Mouse (Mus musculus): ENCODE data around the gene Gabbr1. TPM values are rescaled to one million over a fixed set of nuclear protein-coding genes. Genes with fewer than 3 reads are reported as not detected.
A peak's percentile ranks its signal among the peaks of the same experiment; 100 is the strongest.

Gene Gabbr1
- total RNA-seq, 1 experiment from 2014 or later: 1.3 TPM

DNA sequence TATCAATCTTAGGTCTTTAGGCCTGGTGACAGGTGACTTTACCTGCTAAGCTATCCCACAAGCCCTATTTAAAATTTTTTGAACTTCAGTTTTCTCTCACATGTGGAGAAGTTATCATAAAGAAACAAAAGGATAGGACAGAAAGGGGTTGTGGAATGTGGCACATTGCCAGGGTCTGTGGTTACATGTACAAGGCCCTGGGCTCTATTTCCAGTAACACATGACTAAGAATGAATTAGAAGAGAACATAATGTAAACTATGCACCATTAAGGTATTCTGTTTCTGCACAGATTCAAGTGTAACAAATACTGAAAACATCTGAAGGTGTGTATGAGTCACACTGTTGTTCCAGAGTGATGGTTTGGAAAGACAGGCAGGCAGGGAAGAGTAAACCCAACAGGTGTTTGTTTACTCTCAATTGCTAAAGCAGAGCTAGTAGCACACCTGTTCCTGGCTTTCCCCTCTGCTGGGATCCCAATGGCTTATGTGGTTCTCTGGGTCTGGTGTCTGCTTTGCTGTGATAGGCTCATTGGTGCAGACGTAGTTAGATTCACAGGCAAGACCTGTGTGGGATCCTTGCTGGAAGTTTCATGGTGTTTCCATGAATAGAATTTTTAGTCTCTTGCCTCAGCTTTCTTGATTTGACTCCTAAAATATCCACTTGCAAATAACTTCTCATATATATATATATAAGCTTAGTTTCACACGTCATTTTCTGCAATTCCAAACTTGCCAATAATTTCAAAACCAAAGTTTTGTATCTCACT lies 6.5 kb upstream of the Gabbr1 start:
- peak; percentile 52; the same call in 1 of the 2 replicates for ATAC-seq (replicated peaks; ENCODE audit: low read depth, poor library complexity, severe bottlenecking)

DNA sequence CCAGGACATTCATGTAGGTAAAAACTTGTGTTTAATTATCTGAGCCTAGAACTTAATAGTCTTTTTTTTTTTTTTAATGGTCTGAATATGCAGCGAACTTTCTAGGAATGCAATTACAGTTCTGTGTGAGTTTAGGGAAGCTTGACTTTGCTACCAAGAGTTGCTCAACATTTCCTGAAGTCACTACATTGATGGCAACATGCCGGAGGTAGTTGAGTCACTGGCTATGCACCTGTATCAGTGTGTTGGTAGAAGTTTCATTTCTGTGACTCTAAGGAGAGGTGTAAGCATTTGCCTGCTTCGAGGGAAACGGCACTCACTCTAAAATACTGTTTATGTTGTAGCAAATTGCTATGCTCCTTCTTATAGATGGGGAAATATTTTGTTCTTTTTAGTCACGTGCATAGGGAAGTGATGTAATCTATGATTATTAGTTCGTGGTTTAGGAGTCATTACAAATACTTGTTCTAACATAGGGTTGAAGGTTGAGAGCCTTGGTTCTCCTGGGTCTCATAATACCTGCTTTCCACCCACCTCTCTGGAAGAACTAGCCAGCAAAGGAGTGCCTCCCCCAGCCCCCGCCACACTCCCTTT lies 1.0 kb upstream of the Gabbr1 start:
- peak; percentile 41 for ATAC-seq (replicated peaks; ENCODE audit: low read depth, poor library complexity, severe bottlenecking)

DNA sequence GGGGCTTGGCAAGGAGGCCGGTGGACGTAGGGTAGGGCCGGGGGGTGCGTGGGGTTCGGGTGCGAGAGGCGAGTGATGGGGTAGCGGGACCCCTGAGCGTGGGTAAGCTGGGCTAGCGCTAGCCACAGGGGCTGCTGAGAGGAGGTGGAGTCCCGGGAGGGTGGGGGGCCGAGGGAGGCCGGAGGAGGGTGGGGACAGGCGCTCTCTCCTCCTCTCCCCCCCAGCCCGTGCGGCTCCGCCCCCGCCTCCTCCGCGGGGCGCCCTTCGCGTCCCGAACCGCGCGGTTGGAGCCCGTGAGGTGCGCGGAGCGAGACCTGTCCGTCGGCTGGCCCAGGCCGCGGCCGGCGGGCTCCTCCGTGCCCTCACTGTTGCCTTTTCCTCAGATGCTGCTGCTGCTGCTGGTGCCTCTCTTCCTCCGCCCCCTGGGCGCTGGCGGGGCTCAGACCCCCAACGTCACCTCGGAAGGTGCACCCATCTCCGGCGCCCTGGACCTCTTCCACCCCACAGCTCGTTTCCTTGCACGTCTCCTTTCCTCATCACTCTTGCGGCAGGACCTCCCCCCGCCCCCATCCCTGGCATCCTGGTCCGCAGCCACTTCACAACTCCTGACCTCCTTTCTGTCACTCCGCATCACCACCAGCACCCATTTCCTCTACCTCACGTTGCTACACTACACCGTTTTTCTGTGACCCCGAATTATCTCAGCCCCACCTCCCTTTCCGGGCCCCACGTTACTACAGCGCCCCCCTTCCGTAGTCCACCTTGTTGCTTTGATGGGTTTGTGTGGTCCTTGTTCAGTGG lies 746 bp downstream of the Gabbr1 start:
- ATAC-seq (replicated peaks; ENCODE audit: low read depth, poor library complexity, severe bottlenecking): peak; percentile 20

DNA sequence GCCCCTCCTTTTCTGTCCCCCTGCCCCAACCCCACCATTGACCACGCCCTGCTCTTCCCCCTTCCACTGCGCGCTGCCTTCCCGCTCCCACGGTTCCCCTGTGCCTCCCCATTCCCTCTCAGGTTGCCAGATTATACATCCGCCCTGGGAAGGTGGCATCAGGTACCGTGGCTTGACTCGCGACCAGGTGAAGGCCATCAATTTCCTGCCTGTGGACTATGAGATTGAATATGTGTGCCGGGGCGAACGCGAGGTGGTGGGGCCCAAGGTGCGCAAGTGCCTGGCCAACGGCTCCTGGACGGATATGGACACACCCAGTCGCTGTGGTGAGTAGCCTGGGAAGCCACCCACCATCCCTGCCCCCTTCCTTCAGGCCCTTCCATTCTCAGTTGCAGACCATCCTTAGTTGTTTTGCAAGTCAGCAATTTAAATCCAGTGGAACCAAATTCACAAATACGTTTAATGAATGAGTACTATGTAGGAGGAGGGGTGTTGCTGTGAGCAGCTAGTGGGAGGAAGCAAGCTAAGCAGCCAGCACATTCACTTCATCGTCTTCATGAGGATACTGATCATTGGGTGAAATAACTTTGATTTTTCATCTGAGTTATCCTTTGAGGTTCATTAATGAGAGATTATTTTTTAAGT lies 1.7 kb downstream of the Gabbr1 start:
- no peak for ATAC-seq (replicated peaks; ENCODE audit: low read depth, poor library complexity, severe bottlenecking)

DNA sequence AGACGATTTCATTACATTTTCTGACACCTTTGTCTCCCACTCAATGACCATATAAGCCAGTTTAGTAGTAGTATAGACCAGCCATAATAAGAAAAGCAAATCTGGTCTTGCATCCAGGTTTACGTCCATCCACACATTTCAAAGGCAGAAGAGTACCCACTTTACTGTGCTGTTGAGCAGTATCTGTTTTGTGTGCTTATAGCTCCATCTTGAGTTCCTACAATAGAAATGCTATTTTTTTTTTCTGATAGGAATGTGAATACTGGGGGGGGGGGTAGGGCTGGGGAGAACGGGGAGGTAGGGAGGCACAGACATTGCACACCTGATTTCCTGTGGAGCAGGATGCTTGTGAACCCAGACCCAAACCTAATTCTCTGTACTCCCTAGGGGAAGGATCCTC lies 2.2 kb downstream of the Gabbr1 start:
- ATAC-seq (replicated peaks; ENCODE audit: low read depth, poor library complexity, severe bottlenecking): 0 out of 2 replicates have a peak, but pooled peaks have one; percentile 10

DNA sequence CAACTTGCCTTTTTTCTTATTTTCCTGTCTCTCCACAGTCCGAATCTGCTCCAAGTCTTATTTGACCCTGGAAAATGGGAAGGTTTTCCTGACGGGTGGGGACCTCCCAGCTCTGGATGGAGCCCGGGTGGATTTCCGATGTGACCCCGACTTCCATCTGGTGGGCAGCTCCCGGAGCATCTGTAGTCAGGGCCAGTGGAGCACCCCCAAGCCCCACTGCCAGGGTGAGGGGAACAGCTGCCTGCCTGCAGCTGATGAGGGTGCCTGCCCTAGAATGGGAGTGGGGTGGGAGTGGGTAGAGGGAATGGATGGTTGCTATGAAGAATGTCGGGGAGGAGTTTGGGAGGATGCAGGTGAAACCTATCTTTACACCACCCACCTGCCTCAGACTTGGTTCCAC lies 2.6 kb downstream of the Gabbr1 start:
- no peak for ATAC-seq (replicated peaks; ENCODE audit: low read depth, poor library complexity, severe bottlenecking)

DNA sequence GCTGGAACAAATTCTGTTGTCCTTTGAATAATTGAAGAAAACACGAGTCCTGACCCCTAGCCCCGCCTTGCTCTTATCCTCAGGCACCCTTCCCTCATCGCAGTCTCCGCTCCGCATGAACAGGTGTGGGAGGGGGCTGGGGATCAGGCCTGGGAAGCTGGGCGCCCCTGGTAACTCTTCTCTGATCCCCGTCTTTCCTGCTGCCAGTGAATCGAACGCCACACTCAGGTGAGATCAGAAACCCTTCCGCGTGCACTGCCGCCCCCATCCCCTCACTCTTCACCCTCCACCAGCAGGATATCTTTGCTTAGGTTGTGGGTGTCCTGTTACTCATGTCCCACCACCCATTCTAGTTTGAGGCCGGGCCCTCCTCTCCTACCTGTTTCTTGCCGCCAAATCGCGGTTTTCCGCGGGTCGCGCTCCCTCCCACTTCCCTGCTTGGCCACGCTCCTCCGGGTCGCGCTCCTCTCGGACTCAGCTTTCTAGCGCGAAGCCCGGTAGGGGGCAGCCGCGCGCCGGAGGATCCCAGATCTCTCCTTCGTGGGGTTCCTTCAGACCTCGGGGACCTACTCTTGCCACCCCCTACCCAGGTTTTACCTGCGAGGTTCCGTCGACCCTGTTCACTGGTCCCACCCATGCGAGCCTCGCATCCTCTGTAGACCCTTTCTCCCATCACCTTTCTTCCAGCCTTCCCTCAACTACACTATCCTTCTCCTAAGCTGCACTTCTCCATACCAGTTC lies 4.0 kb downstream of the Gabbr1 start:
- ATAC-seq (replicated peaks; ENCODE audit: low read depth, poor library complexity, severe bottlenecking): 0 out of 2 replicates have a peak, but pooled peaks have one; percentile 27

DNA sequence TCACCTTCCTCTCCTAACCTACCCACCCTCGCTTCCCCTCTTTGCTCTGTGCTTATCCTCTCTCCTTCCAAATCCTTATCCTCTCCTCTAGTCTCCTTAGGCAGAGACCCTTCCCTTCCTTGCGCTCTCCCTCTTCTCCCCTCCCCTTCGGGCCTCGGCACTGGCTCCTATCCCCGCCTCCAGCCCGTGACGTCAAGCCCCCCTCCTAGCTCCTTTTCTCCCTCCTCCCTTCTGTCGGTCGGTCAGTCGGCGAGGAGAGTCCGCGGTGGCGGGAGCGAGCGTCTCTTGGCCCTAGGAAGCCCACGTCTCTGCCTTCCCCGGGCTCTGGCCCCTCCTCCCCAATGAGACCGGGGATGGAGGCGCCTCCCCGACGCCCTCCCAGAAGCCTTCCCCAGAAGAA lies 4.6 kb downstream of the Gabbr1 start:
- peak; percentile 12; the same call in 1 of the 2 replicates for ATAC-seq (replicated peaks; ENCODE audit: low read depth, poor library complexity, severe bottlenecking)

DNA sequence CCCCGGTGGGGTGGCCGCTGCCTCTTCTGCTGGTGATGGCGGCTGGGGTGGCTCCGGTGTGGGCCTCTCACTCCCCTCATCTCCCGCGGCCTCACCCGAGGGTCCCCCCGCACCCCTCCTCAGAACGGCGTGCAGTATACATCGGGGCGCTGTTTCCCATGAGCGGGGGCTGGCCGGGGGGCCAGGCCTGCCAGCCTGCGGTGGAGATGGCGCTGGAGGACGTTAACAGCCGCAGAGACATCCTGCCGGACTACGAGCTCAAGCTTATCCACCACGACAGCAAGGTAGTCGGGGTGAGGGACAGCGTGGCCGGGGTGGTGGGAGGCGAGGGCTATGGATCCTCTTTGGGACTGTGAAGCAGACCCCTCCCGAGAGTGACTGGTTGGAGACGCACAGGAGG lies 5.1 kb downstream of the Gabbr1 start:
- ATAC-seq (replicated peaks; ENCODE audit: low read depth, poor library complexity, severe bottlenecking): no peak

DNA sequence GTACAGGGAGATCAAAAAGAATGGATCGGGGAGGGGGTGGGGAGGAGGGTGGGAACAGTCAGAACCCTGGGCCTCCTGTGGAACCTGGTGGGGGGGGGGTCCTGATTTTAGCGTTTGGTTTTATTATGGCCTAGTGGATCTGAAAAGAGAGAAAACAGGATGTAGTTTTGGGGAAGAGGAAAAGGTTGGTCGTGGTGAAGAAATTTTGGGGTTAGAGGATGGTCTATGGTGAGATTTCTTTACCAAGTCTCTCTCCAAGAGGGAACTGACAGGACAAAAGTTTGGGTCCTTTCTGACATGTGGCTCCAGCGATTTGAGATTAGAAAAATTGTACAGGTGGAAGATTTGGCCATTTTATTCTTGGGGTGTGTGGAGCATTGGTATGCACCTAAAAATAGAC lies 6.0 kb downstream of the Gabbr1 start:
- ATAC-seq (replicated peaks; ENCODE audit: low read depth, poor library complexity, severe bottlenecking): peak; percentile 33

DNA sequence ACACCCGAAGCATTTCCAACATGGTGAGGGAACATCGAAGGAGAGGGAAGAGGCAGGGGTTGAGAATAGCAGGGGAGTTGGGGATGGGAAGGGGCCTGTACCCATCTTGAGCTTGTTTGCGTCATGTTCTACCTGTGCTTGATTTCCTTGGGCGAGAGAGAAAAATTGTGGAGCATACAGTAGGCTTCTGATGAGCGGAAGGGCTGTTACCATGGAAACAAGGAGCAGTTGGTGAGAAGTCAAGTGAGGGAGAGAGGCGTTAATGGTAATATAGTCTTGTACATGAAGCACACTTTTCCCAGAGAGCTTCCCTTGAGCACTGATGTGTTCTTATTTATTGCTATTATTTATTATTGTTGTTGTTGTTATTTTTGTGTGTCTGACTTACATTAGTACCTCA lies 11.2 kb downstream of the Gabbr1 start:
- no peak for ATAC-seq (replicated peaks; ENCODE audit: low read depth, poor library complexity, severe bottlenecking)

DNA sequence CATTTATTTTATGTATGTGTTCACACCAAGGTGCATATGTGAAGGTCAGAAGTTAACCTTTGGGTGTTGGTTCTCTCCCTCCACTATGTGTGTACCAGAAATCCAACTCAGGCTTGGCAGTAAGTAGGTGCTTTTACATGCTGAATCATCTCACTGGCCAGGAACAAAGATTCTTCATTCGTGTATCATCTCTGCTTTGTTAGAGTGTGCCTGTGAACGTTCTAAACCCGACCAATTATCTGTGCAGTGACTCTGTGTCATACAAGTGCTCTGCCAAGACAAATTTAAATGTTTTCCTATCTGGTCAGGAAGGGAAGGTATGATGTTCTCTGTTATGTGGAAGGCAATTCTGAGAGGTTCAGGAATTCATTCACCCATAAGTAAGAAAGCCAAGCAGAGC lies 15.7 kb downstream of the Gabbr1 start:
- ATAC-seq (replicated peaks; ENCODE audit: low read depth, poor library complexity, severe bottlenecking): no peak

DNA sequence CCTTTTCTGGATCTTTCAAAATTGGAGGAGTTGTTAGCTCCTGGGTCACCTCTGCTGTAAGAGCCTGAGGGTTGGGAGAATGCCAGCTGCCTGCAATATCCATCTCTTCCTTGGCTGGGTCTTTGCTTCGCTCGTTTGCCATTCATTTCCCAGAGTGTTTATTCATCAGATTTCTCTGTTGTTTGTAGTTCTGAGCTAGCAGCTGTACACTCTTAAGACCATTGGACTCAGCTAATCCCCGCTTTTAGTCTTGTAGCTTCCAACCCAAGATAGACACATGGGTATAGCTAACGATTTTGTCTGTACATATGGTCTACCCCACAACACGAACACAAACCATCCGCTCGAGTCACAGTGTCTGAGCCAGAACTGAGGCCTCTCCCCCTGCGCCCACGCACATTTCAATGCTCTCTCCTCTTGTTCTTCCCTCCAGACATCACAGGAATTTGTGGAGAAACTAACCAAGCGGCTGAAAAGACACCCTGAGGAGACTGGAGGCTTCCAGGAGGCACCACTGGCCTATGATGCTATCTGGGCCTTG lies 16.4 kb downstream of the Gabbr1 start:
- ATAC-seq (replicated peaks; ENCODE audit: low read depth, poor library complexity, severe bottlenecking): no peak

DNA sequence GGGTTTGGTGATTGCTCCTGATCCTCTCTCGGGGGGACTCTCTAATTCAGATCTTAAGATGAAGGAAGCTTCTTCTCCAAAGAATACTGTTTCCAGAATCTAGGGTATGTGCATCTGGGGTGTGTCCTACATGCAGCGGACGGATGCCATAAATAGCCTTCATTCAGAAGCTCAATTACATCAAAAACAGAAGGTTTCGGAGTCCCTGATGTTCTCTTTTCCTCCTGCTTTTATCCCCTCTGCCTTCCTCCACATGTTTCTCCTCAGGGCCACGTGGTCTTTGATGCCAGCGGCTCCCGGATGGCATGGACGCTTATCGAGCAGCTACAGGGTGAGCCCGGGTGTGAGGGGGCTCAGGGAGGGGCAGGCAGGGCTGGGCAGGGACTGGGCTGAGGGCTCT lies 17.3 kb downstream of the Gabbr1 start:
- no peak for ATAC-seq (replicated peaks; ENCODE audit: low read depth, poor library complexity, severe bottlenecking)

DNA sequence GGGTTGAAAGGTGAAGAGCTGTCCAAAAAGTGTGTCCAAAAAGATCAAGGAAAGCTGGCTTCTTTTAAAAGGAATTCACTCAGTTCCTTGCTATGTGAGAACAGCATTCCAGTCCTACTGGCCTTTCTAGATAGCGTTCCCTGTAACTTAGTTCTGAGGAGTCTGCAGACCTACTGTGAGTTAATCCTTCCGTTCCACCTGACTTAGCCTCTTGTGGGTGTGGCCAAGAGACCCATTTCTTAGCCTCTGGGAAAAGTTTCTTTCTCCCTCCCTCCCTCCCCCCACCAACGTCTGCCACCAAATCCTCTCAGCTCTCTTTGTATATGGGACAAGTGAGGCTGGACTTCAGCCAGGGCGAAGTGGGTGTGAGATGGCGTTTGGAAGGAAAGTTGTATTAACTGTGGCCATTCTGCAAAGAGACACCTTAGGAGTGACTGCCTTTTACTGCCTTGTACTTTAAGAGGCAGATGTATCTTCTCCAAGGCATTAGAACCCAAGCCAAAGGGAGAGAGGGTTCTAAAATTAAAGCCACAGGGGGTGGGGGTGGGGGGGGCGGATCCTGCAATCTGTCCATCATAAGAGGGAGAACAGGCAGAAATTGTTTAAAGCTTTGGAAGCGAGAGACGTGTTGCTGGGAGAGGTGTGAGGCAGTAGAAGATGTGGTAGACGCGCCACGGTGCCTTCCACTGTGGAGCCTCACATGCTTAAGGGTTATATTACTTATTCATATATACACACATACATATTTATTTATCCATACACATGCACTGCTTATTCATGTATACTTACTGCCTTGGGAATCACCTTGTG lies 18.1 kb downstream of the Gabbr1 start:
- no peak for ATAC-seq (replicated peaks; ENCODE audit: low read depth, poor library complexity, severe bottlenecking)

DNA sequence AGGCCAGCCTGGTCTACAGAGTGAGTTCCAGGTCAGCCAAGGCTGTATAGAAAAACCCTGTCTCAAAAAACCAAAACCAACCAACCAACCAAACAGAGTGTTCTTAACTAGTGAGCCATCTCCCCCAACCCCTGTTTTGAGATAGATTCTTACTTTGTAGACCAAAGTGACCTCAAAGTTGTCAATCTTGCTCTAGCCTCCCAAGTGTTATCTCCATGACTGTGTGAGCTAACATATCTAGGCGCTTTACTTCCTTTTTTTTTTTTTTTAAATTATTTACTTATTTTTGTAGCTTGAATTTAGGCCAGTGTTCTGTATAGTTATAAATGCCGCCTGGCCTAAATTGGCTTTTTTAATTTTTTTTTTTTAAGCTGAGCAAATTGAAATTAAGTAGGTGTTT lies 20.2 kb downstream of the Gabbr1 start:
- ATAC-seq (replicated peaks; ENCODE audit: low read depth, poor library complexity, severe bottlenecking): peak; percentile 60

DNA sequence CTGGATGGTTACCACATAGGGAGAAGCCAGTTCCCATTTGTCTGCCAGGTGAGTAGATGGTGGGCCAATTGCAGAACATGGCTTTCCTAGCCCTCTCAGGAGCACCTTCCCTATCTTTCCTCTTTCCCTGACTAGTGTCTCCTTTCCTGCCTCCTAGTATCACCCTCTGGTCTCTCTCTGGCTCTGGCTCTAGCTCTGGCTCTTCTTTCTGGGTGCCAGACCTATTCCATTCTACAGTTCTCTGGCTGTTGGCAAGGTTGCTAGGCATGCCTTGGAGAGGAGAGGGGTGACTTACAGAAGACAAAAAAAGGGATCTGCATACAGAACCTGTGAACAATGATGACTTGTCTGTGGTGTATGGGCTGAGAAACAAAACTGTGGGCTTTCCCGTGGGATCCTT lies 22.1 kb downstream of the Gabbr1 start:
- ATAC-seq (replicated peaks; ENCODE audit: low read depth, poor library complexity, severe bottlenecking): no peak

DNA sequence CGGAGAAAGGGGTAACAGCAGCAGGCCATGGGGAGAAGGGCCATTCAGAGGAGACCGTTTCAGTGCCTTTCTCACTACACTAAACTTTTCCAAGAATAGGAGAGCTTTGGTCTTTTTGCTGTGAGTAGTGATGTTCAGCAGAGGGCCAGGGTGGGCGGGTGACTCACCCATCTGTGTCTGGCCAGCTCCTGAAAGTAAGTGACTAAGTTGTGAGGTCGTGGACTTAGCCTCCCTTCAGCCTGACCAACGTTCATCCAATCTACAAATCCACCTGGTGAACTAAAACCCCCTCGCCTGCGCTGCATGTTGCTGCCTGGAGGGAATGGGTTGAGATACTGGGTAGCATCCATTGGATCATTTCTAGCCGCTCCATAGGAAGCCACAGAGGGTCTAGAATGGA lies 24.4 kb downstream of the Gabbr1 start:
- no peak for ATAC-seq (replicated peaks; ENCODE audit: low read depth, poor library complexity, severe bottlenecking)

Measured in common myeloid progenitor, adult 5-6 weeks (primary cell).